Mouse (Mus musculus) cerebellum, adult 2 months (tissue): ENCODE data around the gene Stau1. TPM values are rescaled to one million over a fixed set of nuclear protein-coding genes. Genes with fewer than 3 reads are reported as not detected.

Experiments
- DNase-seq, 2 experiments: peaks; one replicate each; pipeline ENCODE4 v3.0.0; 2021
- H3K27ac ChIP-seq: fragments of 200-500 bp; 2 replicates; pipeline ENCODE4 v1.5.1; 2012; ENCODE audit warnings: low read length, control low read depth, inconsistent platforms; ENCODE audit not compliant: insufficient read depth
- H3K27me3 ChIP-seq: fragments of 200-500 bp; 2 replicates; pipeline ENCODE4 v1.6.1; 2012; ENCODE audit warnings: inconsistent platforms, mild to moderate bottlenecking, low read length, moderate library complexity; ENCODE audit not compliant: control insufficient read depth, insufficient read depth
- H3K4me1 ChIP-seq: fragments of 200-500 bp; 2 replicates; pipeline ENCODE4 v1.6.1; 2011; ENCODE audit warnings: low read length; ENCODE audit not compliant: control insufficient read depth, insufficient read depth
- H3K4me3 ChIP-seq: fragments of 200-500 bp; replicated peaks from 2 replicates; pipeline ENCODE3; 2011; ENCODE audit warnings: mild to moderate bottlenecking, low read depth, low read length, control low read depth; ENCODE audit not compliant: insufficient read depth
- CTCF ChIP-seq: fragments of 200-500 bp; IDR thresholded peaks from 2 replicates; pipeline ENCODE4 v1.5.1; 2011; ENCODE audit warnings: low read depth, mild to moderate bottlenecking, control low read depth, low read length, moderate library complexity, borderline replicate concordance; ENCODE audit not compliant: insufficient read depth
- POLR2A ChIP-seq: fragments of 200-500 bp; IDR thresholded peaks from 2 replicates; pipeline ENCODE4 v1.6.1; 2011; ENCODE audit warnings: low read length, control low read depth, borderline replicate concordance; ENCODE audit not compliant: insufficient read depth
- WGBS: fragments of 180-500 bp; shearing (Covaris S2); methylation state at CpG from one replicate; pipeline ENCODE4 v1.1.7; 2018; 5-methylcytosine and 5-hydroxymethylcytosine counted together
- polyA plus RNA-seq: library from polyadenylated mRNA; depleted of rRNA; stranded (reverse); fragments of >200 nt; gene quantifications from 2 replicates; pipeline ENCODE4 v1.2.3, GENCODE M21; 2012

The Stau1 gene
- polyA plus RNA-seq, 1 experiment, result 54.9 TPM

GRCm38 (mm10) chr2:166977490-166977889, 18.6 kb downstream of the Stau1 start:
- WGBS, result 16% methylated on average over 3 of the region's 3 CpGs
- H3K4me1 ChIP-seq, result peaks cover 6% of the 10 kb centered on the region
- DNase-seq, result no peak
- H3K27ac ChIP-seq, result no peak overlapping the region
- no peak overlapping the region for H3K4me3 ChIP-seq
- H3K27me3 ChIP-seq, result no peaks in the 10 kb centered on the region
- TF ChIP-seq CTCF (no peak), POLR2A (no peak)

- Histone ChIP-seq H3K4me1 (peaks cover 6% of the 10 kb centered on the region), H3K27ac (no peak overlapping the region), H3K4me3 (no peak overlapping the region), H3K27me3 (no peaks in the 10 kb centered on the region)
- 80% methylated on average over 3 of the region's 3 CpGs for WGBS
- DNase-seq, result no peak
- no peak for TF ChIP-seq CTCF
- TF ChIP-seq POLR2A, result no peak
Observed at GRCm38 (mm10) chr2:166976356-166976755, 19.7 kb downstream of the Stau1 start.

GRCm38 (mm10) chr2:166974177-166974872, 21.8 kb downstream of the Stau1 start:
- TF ChIP-seq POLR2A (no peak), CTCF (no peak)
- Histone ChIP-seq H3K27ac (no peak overlapping the region), H3K27me3 (no peaks in the 10 kb centered on the region), H3K4me3 (no peak overlapping the region), H3K4me1 (peaks cover 10% of the 10 kb centered on the region)
- WGBS, result 68% methylated on average over 6 of the region's 6 CpGs
- no peak for DNase-seq

GRCm38 (mm10) chr2:166973153-166973552, 22.9 kb downstream of the Stau1 start:
- Histone ChIP-seq H3K27ac (no peak overlapping the region), H3K27me3 (no peaks in the 10 kb centered on the region), H3K4me3 (no peak overlapping the region), H3K4me1 (peaks cover 10% of the 10 kb centered on the region)
- DNase-seq, result no peak
- TF ChIP-seq POLR2A, result no peak
- no peak for TF ChIP-seq CTCF
- WGBS, result 79% methylated on average over 1 of the region's 1 CpGs

DNA sequence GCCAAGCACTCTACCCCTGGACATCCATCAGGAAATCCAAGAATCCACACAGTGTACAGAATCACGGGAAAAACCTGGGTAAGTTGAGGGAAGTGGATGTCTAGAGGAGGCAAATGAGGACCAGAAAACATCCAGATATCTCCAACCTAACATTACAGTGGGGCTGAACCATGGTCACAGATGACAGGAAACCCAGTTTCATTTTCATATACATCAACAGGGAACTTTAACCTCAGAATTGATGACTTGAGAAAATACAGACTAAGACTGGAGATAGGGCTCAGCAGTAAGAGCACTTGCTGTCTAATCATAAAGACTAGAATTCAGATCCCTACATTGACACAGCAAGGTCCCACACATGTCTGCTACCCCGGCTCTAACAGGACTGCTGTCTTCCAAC, 31.3 kb downstream of the Stau1 start:
- WGBS, result 87% methylated on average over 2 of the region's 2 CpGs
- H3K4me1 ChIP-seq, result peaks cover 16% of the 10 kb centered on the region

GRCm38 (mm10) chr2:166963257-166963656, 32.8 kb downstream of the Stau1 start:
- no peak for DNase-seq
- Histone ChIP-seq H3K4me3 (no peak overlapping the region), H3K4me1 (peaks cover 15% of the 10 kb centered on the region), H3K27ac (no peak overlapping the region), H3K27me3 (no peaks in the 10 kb centered on the region)
- 87% methylated on average over 8 of the region's 8 CpGs for WGBS
- TF ChIP-seq POLR2A, result no peak
- TF ChIP-seq CTCF, result no peak

More for the DNA sequence above, 31.3 kb downstream of the Stau1 start:
- no peak for DNase-seq
- H3K27me3 ChIP-seq, result no peaks in the 10 kb centered on the region
- H3K4me3 ChIP-seq, result no peak overlapping the region
- H3K27ac ChIP-seq, result no peak overlapping the region
- no peak for TF ChIP-seq CTCF
- no peak for TF ChIP-seq POLR2A

- 13% methylated on average over 8 of the region's 8 CpGs for WGBS
- Histone ChIP-seq H3K4me1 (peaks cover 24% of the 10 kb centered on the region), H3K27me3 (no peaks in the 10 kb centered on the region), H3K4me3 (no peak overlapping the region), H3K27ac (no peak overlapping the region)
- DNase-seq, result peak; percentile 38 to 59
- TF ChIP-seq POLR2A (no peak), CTCF (no peak)
Observed at GRCm38 (mm10) chr2:166960648-166961330, 35.3 kb downstream of the Stau1 start.

DNA sequence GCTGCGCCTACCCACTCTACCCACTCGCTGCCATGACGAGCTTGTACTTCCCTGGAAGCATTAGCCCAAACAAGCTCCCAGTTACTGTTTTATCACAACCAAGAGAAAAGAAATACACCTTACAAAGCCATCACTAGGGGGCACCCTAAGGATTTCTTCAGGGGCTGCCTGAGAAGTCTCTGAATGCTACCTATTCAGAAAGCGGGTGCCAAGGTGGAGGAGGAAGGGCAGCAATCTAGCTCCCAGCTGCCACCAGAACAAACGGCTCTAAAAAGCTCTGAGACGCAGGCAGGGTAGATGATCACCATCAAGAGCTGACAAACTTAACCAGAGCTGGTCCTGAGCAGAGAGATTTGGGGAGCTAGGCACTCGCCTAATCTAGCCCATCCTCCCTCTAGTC, 39.3 kb downstream of the Stau1 start:
- Histone ChIP-seq H3K4me1 (peaks cover 21% of the 10 kb centered on the region), H3K27me3 (no peaks in the 10 kb centered on the region), H3K27ac (no peak overlapping the region), H3K4me3 (no peak overlapping the region)
- peak; percentile 56 to 75 for DNase-seq
- peak; percentile 44 for TF ChIP-seq CTCF
- TF ChIP-seq POLR2A, result no peak
- 41% methylated on average over 7 of the region's 7 CpGs for WGBS
